Mouse (Mus musculus): ENCODE results near the gene Ppp1r27. TPM values are rescaled to one million over a fixed set of nuclear protein-coding genes. Genes with fewer than 3 reads are reported as not detected.

The Ppp1r27 gene
- total RNA-seq, 2 experiments from 2014 or later: not detected

DNA sequence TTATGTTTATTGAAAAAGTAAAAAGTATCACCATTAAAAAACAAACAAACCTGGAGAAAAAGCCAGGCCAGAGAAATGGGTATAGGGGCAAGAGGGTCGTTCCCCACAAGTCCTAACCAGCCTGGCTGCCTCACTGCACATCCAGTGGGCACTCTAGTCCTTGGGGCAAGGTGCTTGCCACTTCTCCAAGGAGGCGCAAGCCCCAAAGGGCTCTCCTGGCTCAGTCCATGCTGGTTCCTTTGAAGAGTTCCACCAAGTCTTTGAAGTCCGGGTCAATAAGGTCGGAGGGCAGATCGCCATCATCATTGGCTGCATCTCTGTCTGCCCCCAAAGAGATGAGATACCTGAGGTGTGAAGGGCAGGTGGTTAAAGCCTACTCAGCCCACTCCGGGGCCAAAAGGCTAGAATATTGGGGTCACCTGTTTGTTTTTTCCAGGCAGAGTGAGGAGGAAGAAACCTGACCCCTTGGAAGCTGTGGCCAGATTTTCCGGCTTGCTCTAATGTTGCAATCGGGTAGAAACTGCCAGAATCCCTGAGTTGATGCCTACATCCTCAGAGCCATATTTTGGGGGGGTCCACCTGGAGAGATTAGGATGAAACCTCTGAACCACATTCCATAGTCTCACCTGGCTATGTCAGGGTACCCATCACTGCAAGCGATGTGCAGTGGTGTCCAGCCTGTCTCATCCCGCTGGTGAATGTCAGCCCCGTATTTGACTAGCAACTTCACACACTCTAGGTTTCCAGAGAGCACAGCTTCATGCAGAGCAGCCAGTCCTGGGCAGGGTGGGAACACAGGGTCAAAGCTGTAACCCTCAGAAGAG lies 734 bp downstream of the Ppp1r27 start:
- intact Hi-C loops (cut with DNase I): no loop called here

DNA sequence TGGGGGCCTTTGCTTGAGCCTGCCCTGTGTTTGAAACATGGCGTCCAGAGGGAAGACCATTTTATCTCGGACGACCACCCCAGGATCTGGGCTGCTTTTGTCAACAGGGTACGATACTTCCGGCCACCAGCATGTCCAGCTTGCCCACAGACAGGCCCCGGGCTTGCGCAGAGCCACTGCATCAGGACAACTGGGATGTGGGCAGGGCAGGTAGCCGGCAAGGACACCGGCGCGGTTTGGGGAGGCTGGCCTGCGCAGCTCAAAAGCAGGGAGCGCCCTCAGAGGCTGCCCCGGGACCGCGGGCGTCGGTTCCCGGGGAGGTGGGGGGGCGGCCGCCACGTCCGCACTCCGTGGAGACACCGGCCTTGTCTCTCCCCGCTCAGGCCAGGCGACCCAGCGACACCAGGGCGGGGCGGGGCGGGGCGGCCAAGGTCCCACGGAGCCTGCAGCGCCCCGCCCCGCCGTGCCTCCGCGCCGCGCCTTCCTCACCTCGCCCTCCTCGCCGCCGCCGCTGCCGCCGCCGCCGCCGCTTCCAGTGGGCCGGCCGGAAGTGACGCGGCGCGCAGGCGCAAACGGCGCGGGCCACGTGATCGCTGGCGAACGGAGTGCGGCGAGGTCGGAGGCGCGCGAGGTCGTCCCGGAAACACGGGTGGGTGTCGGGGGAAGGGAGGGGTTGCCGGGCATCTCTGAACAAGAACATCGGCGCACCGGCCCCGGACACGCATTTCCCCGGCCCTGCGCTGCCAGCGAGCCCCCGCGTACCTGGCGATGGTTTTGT lies 1.6 kb downstream of the Ppp1r27 start, which contains the start of gene Mcrip1:
Mcrip1 (minus strand) TSS at position 560 of the 778 bp plus-strand sequence.
- DNase-seq (ENCODE audit: extremely low spot score in 1 of 2, low spot score in 2 of 2): peak; percentile 87 to 97
- intact Hi-C loops (cut with DNase I): no loop called here

More for the DNA sequence above, 734 bp downstream of the Ppp1r27 start:
- no peak for DNase-seq (ENCODE audit: extremely low spot score in 1 of 2, low spot score in 2 of 2)

DNA sequence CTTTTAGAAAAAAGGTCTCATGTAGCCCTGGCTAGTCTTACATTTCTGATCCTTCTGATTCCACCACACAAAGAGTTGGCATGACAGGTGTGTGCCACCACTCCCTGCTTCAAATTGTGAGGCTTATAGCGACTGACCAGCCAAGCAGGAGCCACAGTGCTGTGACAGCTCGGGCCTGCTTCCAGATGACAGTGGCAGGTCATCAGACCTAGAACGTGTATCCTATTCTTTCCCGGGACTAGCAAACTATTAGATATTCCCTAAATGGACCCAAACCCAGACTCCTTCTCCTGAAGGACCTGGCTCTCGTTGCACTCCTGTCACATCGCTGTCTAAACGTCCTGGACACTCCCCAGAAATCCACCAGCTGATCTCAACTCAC lies 2.2 kb downstream of the Ppp1r27 start:
- DNase-seq (ENCODE audit: extremely low spot score in 1 of 2, low spot score in 2 of 2): no peak
- intact Hi-C loops (cut with DNase I): no loop called here

DNA sequence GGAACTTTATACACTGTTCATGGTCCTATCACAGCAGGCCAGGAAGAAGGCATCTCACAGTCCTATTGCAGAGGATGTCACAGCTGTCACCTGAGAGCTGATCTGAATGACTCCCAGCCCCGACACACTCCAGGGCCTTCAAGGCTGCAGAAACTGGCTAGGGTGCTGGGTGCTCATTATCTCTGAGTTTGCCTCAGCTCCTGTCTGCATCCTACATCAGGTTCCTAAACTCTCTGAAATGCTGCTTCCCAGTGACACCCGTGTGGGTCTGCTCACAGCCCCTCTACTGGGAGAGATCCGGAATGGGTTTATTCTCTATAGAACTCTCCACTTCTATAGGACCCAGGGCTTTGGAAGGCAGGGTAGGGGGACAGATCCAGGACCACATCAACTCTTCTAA lies 2.7 kb downstream of the Ppp1r27 start:
- intact Hi-C loops (cut with DNase I): no loop called here
- no peak for DNase-seq (ENCODE audit: extremely low spot score in 1 of 2, low spot score in 2 of 2)

- DNase-seq (ENCODE audit: extremely low spot score in 1 of 2, low spot score in 2 of 2): no peak
- intact Hi-C loops (cut with DNase I): no loop called here
Measured at GRCm38 (mm10) chr11:120547469-120547868, 3.5 kb downstream of the Ppp1r27 start.

GRCm38 (mm10) chr11:120545964-120546363 lies 5.0 kb downstream of the Ppp1r27 start:
- intact Hi-C loops (cut with DNase I): no loop called here
- no peak for DNase-seq (ENCODE audit: extremely low spot score in 1 of 2, low spot score in 2 of 2)

- intact Hi-C loops (cut with DNase I): no loop called here
Measured at GRCm38 (mm10) chr11:120542376-120542775, 8.6 kb downstream of the Ppp1r27 start.

GRCm38 (mm10) chr11:120541907-120542306 lies 9.0 kb downstream of the Ppp1r27 start:
- no peak for DNase-seq (ENCODE audit: extremely low spot score in 1 of 2, low spot score in 2 of 2)
- intact Hi-C loops (cut with DNase I): no loop called here

More at GRCm38 (mm10) chr11:120542376-120542775, 8.6 kb downstream of the Ppp1r27 start:
- DNase-seq (ENCODE audit: extremely low spot score in 1 of 2, low spot score in 2 of 2): no peak

DNA sequence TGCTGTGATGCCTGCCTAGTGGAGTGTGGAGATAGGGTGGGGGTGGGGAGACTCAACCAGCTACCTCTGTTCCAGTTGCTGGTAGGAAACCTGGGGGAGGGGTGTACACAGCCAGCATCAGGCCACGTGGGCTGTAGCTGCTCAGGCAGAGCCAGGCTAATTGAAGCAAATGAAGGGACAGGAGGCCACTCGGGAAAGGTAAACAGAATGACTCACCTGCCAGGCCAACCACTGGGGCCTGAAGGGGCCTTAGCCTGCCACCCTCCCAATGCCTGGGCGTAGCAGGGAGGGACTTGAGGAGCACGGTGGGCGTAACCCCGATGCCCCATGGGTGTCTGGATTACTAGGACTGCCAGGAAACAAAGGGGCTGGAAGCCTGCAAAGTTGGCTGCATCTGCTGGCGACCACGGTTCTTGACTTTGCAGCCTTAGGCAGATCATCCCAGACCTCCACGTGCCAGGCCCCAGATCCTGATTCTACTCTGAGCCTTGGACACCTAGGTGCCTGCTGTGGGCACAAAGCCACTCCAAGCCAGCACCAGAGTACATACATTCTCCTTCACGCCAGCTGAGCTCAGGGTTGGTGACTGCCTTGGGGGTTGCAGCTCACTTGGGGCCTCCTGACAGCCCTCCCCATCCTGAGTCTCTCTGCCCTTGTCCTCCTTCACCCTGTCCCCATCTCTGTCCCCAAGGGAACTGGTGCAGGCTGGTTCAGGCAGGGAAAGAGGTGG lies 11.5 kb downstream of the Ppp1r27 start:
- no peak for DNase-seq (ENCODE audit: extremely low spot score in 1 of 2, low spot score in 2 of 2)
- intact Hi-C loops (cut with DNase I): no loop called here

- DNase-seq (ENCODE audit: extremely low spot score in 1 of 2, low spot score in 2 of 2): no peak
- intact Hi-C loops (cut with DNase I): no loop called here
Measured at GRCm38 (mm10) chr11:120538955-120539284, 12.0 kb downstream of the Ppp1r27 start.

DNA sequence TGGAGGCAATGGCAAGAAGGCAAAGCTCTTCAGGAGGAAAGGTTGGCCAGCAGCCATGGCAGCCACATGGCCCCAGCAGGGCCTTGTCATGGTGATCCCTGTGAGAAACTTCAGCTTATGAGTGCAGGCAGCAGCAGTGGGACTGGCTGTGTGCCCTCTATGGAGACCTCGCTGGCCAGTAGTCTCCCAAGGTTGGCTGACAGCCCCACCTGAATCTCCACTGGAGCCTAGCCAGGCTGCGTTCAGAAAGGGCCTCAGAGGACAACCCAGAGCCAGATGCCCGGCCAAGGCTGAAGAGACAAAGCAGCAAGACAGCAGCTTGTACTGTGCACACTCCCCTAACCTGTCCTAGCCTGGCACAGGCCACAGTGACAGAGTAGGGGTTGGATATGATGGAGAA lies 12.4 kb downstream of the Ppp1r27 start:
- intact Hi-C loops (cut with DNase I): no loop called here
- peak in 1 of 2 experiments; percentile 49 for DNase-seq (ENCODE audit: extremely low spot score in 1 of 2, low spot score in 2 of 2)

GRCm38 (mm10) chr11:120535804-120536203 lies 15.1 kb downstream of the Ppp1r27 start:
- DNase-seq (ENCODE audit: extremely low spot score in 1 of 2, low spot score in 2 of 2): no peak
- intact Hi-C loops (cut with DNase I): no loop called here

DNA sequence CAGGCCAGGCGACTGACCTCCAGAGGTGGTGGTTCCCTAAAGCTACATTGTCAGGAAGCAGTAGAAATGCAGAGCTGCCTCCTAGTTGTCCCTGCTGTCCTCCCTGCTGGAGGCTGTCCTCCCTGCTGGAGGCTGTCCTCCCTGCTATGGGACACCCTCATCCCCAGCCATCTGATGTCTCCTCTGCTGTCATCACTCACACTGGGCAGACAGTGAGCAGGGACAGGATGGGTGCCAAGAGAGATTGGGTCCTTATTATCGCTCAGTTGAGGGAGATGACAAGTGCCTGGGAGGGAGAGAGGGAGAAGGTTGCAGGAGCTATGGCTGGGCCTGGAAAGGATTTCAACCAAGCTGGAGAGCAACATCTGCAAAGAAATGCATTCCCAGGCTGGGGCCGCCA lies 15.8 kb downstream of the Ppp1r27 start:
- DNase-seq (ENCODE audit: extremely low spot score in 1 of 2, low spot score in 2 of 2): no peak
- intact Hi-C loops (cut with DNase I): no loop called here

DNA sequence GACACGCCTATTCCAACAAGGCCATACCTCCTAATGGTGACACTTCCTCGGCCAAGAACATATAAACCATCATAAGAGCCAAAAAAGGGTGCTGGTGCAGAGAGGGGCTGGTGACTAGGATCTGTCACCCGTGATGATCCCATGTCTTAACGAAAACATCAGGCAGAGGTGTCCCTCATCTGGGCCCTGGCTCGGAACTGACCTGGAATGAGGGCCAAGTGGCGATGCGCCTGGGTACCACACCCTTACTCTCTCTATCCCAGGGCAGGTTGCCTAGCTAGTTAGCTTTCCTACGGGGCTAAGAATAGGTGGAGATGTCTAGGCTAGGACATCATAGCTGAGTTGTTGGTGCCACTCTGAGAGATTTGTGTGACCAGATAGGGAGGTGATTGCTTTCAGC lies 16.8 kb downstream of the Ppp1r27 start:
- intact Hi-C loops (cut with DNase I): no loop called here
- DNase-seq (ENCODE audit: extremely low spot score in 1 of 2, low spot score in 2 of 2): no peak

DNA sequence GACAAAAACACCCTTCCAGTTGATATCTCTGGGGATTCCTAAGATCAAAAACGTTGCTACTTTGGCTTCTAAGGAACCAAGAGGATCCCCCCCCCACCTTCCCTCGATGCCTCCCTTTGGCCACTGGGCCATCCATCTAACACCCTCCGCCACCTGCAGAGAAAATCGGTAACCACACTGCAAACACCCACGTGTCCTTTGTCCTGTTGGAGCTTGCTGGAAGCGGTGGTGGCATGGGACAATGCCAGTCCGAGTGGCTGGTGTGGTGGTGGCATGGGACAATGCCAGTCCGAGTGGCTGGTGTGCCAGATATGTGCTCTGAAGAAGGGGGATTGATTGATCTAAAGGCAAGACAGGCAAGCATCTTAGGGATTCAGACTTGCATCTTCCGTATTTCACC lies 19.3 kb downstream of the Ppp1r27 start:
- intact Hi-C loops (cut with DNase I): no loop called here
- no peak for DNase-seq (ENCODE audit: extremely low spot score in 1 of 2, low spot score in 2 of 2)

DNA sequence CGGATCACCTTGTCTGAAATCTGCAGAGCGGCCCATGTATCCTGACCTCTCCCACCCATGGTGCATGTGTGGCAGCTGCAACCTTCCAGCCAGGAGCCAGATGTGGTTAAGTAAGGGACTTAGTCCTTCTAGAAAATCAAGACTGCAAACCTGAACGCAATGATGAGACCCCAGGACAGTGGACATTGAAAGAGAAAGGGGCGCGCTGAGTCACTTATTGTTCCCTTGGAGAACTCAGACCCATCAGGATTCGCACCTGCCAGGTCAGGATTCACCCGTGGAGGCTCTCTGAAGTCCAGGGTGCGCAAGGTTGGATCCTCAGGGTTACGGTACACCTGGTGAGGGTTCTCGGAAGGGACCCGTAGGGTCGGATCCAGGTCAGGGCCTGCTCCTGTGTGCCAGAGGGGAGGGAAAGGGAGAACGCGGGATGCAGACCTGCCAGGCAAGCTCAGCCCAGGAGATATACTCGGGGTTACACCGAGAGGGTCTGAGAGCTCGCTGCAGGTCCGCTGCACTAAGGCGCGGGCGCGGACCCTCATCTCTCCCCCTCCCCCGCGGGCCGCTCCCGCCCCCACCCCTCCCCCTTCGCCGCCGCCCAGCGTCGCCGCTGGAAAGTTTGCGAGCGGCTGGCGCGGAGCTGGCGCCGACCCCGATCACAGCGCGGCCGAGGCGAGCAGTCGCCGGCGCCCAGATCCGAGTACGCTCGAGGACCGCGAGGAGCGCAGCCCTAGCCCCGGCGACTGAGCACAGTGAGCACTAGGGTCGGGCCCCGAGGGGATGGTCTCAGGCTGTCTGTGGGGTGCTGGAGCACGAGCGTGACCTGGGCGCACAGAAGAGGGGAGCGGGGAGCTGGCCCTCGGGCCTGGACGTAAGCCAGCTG lies 20.6 kb downstream of the Ppp1r27 start, which contains the start of gene Gcgr:
Gcgr (plus strand) TSS at position 615 of the 880 bp plus-strand sequence.
- intact Hi-C loops (cut with DNase I): no loop called here
- peak in 1 of 2 experiments; percentile 31 for DNase-seq (ENCODE audit: extremely low spot score in 1 of 2, low spot score in 2 of 2)

DNA sequence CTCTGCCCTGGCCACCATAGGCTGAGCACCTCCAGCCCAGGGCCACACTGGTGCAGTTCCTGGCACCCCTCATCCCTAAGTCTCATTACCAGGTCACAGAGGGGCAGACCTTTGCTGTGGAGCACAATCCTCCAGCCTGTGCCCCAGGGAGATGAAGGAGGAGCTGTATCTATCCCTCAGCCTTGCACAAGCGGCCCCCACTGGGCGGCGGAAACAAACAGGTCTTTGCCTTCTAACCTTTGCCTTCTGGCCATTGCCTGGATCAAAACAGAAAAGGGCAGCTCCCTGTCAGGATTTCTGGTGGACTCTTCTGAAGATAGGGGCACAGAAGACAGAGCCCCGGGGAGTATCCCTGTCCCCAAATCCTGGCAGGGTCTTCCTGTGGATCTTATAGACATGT lies 22.0 kb downstream of the Ppp1r27 start:
- DNase-seq (ENCODE audit: extremely low spot score in 1 of 2, low spot score in 2 of 2): no peak
- intact Hi-C loops (cut with DNase I): no loop called here

DNA sequence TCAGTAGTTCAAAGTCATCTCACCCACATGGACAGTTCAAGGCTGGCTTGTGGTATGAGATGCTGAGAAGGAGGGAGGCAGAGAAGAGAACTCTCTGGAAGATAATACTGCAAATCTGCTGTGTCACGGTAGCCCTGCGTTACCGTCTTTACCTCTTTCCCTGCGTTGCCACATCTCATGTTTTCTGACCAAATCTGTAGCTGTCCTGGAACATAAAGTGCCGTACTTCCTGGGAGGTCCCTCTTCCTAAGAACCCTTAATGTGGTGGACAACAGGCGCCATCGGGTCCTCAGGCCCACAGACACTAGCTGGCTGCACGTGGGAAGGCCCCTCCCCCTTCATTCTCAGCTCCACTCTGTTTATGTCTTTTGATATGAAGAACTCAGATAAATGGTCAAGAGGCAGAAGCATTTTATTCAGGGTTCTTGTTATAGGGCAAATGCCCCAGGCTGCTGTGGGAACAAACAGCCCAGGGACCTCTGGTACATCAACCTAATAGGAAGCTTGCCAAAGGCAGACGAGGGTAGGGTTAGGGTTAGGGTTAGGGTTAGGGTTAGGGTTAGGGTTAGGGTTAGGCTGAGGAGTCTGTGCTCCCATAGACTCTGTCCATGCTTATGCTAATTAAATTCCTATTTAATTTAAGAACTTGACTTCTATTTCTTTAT lies 23.1 kb downstream of the Ppp1r27 start:
- DNase-seq (ENCODE audit: extremely low spot score in 1 of 2, low spot score in 2 of 2): no peak
- intact Hi-C loops (cut with DNase I): no loop called here

Data from left cerebral cortex, postnatal 10 days (tissue).